Mouse (Mus musculus): ENCODE measurements around the gene Bcar3. TPM values are rescaled to one million over a fixed set of nuclear protein-coding genes. Genes with fewer than 3 reads are reported as not detected.

The Bcar3 gene
- polyA plus RNA-seq, 1 experiment from 2014 or later: 2.8 TPM

DNA sequence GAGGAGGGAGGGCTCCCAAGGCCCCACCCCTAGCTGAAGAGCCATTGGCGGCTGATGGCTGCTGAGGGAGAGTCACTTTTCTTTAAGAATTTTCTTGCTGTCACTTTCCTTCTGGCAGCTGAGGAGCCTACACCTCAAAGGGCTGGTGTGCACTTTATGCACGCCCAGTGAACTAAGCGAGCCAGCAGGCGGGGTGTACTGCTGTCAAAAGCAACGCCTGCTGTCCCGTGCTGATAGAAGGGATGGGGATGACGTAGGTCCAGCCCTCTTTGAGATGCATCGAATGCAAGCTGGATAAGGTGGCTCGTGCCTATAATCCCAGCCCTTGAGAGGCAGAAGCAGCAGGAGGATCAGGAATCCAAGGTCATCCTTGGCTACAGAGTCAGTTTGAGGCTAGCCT is 207.0 kb downstream of the Bcar3 start:
- H3K9me3 ChIP-seq (ENCODE audit: control insufficient read depth, low read length): no peaks in the 10 kb centered on the region
- H3K36me3 ChIP-seq (ENCODE audit: control insufficient read depth, insufficient read depth, low read length): no peaks in the 10 kb centered on the region
- 73% methylated on average over 9 of the region's 9 CpGs for WGBS
- H3K4me1 ChIP-seq (ENCODE audit: control insufficient read depth in 2 of 2, insufficient read depth in 2 of 2, low read length in 2 of 2): no peaks in the 10 kb centered on the region
- no peak overlapping the region for H3K9ac ChIP-seq (ENCODE audit: low read length)
- ATAC-seq (ENCODE audit: insufficient number of reproducible peaks, insufficient read depth, low FRiP score, low read depth): no peak
- peaks cover 3% of the 10 kb centered on the region; the same call in 1 of the 2 replicates for H3K27me3 ChIP-seq (ENCODE audit: control insufficient read depth, insufficient read depth, low read length)
- H3K27ac ChIP-seq (replicated peaks in 1 of 2; ENCODE audit: control insufficient read depth in 1 of 2, insufficient read depth in 1 of 2, low read depth in 2 of 2, low read length in 2 of 2): no peak overlapping the region
- H3K4me2 ChIP-seq (ENCODE audit: low read length): no peak overlapping the region
- H3K4me3 ChIP-seq (ENCODE audit: control insufficient read depth in 1 of 2, insufficient read depth in 1 of 2, low read depth in 1 of 2, low read length in 2 of 2): no peak overlapping the region

DNA sequence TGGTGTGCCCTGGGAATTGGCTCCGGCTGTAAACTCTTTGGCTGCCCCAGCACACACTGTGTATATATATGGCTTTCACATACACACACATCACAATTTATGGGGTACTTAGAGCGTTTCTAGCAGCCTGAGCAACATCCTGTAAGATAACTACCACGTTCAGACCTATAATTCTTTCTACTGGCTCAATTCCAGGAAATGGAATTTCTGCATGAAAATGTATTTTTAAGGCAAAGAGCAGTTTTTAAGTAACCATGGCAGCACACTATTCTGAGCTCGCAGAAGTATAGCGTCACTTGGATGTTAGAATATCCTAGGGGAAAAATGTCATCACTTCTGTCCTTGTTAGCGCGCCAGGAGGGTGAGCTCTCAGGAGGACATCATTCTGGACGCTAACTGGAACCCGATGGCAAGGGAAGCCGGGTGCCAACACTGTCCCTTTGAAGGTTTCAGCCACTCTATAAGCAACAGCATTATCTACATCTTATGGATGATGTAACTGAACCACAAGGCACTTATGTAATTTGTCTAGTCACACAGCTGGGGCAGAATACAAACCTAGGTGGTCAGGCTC is 212.5 kb downstream of the Bcar3 start:
- WGBS: 65% methylated on average over 10 of the region's 10 CpGs
- Histone ChIP-seq H3K9ac (ENCODE audit: low read length) (no peak overlapping the region), H3K4me2 (ENCODE audit: low read length) (no peak overlapping the region), H3K27ac (replicated peaks in 1 of 2; ENCODE audit: control insufficient read depth in 1 of 2, insufficient read depth in 1 of 2, low read depth in 2 of 2, low read length in 2 of 2) (no peak overlapping the region), H3K27me3 (ENCODE audit: control insufficient read depth, insufficient read depth, low read length) (no peaks in the 10 kb centered on the region), H3K4me1 (ENCODE audit: control insufficient read depth in 2 of 2, insufficient read depth in 2 of 2, low read length in 2 of 2) (peaks cover 13 to 15% of the 10 kb centered on the region in 2 experiments), H3K36me3 (ENCODE audit: control insufficient read depth, insufficient read depth, low read length) (no peaks in the 10 kb centered on the region), H3K4me3 (ENCODE audit: control insufficient read depth in 1 of 2, insufficient read depth in 1 of 2, low read depth in 1 of 2, low read length in 2 of 2) (no peak overlapping the region), H3K9me3 (ENCODE audit: control insufficient read depth, low read length) (no peaks in the 10 kb centered on the region)
- no peak for ATAC-seq (ENCODE audit: insufficient number of reproducible peaks, insufficient read depth, low FRiP score, low read depth)

DNA sequence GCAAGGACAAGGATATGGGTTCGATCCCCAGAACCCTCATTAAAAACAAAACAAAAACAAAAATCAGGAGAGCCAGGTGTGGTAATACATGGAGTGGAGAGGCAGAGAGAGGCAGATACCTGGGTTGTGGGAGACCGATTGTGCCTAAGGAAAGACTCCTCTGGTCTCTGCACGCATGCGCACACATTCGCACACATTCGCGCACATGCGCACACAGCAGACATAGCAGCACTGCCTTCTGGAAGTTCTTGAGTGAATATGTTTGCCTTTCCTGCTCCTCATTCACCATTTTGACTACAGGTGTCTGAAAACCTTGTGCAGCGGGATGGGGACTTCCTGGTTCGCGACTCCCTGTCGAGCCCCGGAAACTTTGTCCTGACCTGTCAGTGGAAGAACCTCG is 213.9 kb downstream of the Bcar3 start:
- Histone ChIP-seq H3K9me3 (ENCODE audit: control insufficient read depth, low read length) (no peaks in the 10 kb centered on the region), H3K36me3 (ENCODE audit: control insufficient read depth, insufficient read depth, low read length) (no peaks in the 10 kb centered on the region), H3K9ac (ENCODE audit: low read length) (no peak overlapping the region), H3K27ac (replicated peaks in 1 of 2; ENCODE audit: control insufficient read depth in 1 of 2, insufficient read depth in 1 of 2, low read depth in 2 of 2, low read length in 2 of 2) (no peak overlapping the region), H3K27me3 (ENCODE audit: control insufficient read depth, insufficient read depth, low read length) (no peaks in the 10 kb centered on the region), H3K4me1 (ENCODE audit: control insufficient read depth in 2 of 2, insufficient read depth in 2 of 2, low read length in 2 of 2) (peaks cover 17 to 22% of the 10 kb centered on the region in 2 experiments), H3K4me3 (ENCODE audit: control insufficient read depth in 1 of 2, insufficient read depth in 1 of 2, low read depth in 1 of 2, low read length in 2 of 2) (no peak overlapping the region), H3K4me2 (ENCODE audit: low read length) (no peak overlapping the region)
- no peak for ATAC-seq (ENCODE audit: insufficient number of reproducible peaks, insufficient read depth, low FRiP score, low read depth)
- WGBS: 93% methylated on average over 14 of the region's 14 CpGs

DNA sequence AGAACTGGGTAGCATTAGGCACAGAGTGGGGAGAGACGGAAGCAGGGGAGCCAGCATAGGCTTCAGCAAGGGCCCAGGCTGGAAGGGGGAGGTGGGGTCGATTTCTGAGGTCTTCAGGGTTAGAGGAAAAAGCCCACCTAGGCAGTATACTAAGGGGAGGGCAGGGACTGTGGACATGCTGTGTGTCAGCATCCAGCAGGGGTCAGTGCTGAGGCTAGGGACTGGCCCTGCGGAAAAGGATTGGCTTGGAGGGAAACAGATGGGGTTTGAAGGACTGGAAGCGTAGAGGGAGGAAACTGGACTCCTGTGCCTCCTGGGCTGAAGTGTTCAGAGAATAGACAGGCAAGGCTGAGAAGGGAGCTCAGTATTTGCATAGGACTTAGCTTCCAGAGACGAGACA is 215.1 kb downstream of the Bcar3 start:
- H3K9ac ChIP-seq (ENCODE audit: low read length): no peak overlapping the region
- 0 out of 2 replicates have a peak, but pooled peaks have one; percentile 41 for ATAC-seq (ENCODE audit: insufficient number of reproducible peaks, insufficient read depth, low FRiP score, low read depth)
- H3K27ac ChIP-seq (replicated peaks in 1 of 2; ENCODE audit: control insufficient read depth in 1 of 2, insufficient read depth in 1 of 2, low read depth in 2 of 2, low read length in 2 of 2): peak overlapping the region; percentile 10 to 48; a peak in 1 of 4 replicates
- H3K36me3 ChIP-seq (ENCODE audit: control insufficient read depth, insufficient read depth, low read length): no peaks in the 10 kb centered on the region
- 34% methylated on average over 5 of the region's 5 CpGs for WGBS
- H3K9me3 ChIP-seq (ENCODE audit: control insufficient read depth, low read length): no peaks in the 10 kb centered on the region
- H3K4me2 ChIP-seq (ENCODE audit: low read length): no peak overlapping the region
- H3K27me3 ChIP-seq (ENCODE audit: control insufficient read depth, insufficient read depth, low read length): no peaks in the 10 kb centered on the region
- peaks cover 17 to 22% of the 10 kb centered on the region in 2 experiments for H3K4me1 ChIP-seq (ENCODE audit: control insufficient read depth in 2 of 2, insufficient read depth in 2 of 2, low read length in 2 of 2)
- H3K4me3 ChIP-seq (ENCODE audit: control insufficient read depth in 1 of 2, insufficient read depth in 1 of 2, low read depth in 1 of 2, low read length in 2 of 2): no peak overlapping the region

DNA sequence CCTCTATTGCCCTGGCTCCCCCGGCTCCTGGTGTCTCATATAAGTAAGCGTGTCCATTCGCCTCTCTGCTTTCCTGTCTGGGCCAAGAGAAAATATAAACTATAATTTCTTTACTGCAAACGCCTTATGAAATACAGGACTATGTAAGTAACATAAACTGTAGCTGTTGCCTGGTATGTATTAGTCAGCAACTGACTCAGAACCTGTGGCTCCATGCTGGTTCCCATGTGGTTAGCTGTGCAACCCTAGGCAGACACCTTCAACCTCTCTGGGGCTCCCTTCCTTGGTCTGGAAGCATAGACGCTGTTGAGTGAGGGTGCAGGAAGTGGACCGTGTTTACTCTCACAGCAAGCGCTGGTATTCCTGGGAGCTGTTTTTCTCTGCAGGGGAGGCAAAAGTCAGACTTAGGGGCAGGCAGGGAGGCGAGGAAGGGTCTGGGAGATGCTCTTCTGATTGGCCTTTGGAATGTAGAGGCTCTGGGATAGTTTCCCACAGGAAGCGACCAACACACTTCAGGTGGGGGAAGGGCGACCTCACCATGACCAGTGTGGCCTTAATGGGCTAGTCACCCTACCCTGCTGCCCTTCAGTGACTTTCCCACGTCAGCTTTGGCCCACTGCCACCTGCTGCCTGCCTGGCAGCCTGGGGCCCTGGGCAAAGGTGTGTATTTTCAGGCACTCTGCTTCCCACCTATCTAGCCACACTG is 215.8 kb downstream of the Bcar3 start:
- no peak for ATAC-seq (ENCODE audit: insufficient number of reproducible peaks, insufficient read depth, low FRiP score, low read depth)
- H3K4me2 ChIP-seq (ENCODE audit: low read length): peak overlapping the region; percentile 26; the same call in 1 of the 2 replicates

DNA sequence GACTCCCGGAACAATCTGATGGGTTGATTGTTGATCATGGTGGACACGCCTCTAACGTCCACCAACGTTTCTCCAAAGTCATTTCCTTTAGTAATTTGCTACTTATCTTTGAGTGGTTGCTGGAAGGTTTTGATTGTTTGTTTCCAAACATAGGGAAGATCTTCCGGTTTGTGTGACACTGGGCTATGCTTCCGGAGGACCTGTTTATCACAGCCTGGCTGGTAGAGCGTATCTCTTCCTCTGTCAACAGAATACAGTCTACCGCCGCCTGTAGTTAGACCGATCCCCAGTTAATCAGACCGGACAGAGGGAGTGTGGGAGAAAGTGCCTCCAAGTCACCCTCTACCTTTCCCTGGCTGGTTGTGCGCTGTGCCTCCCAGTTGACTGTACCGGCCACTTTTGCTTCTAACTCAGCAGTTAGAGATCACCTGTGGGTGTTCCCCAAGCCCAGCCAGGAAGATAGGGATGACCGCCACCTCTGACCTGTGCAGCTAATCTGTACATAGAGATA is 216.4 kb downstream of the Bcar3 start:
- 56% methylated on average over 14 of the region's 14 CpGs for WGBS
- Histone ChIP-seq H3K27me3 (ENCODE audit: control insufficient read depth, insufficient read depth, low read length) (no peaks in the 10 kb centered on the region), H3K4me3 (ENCODE audit: control insufficient read depth in 1 of 2, insufficient read depth in 1 of 2, low read depth in 1 of 2, low read length in 2 of 2) (no peak overlapping the region), H3K9me3 (ENCODE audit: control insufficient read depth, low read length) (no peaks in the 10 kb centered on the region), H3K4me2 (ENCODE audit: low read length) (peak overlapping the region; percentile 26), H3K36me3 (ENCODE audit: control insufficient read depth, insufficient read depth, low read length) (no peaks in the 10 kb centered on the region), H3K27ac (replicated peaks in 1 of 2; ENCODE audit: control insufficient read depth in 1 of 2, insufficient read depth in 1 of 2, low read depth in 2 of 2, low read length in 2 of 2) (0 out of 4 replicates have a peak overlapping the region, but pooled peaks of 1 of the 2 experiments have one; percentile 20), H3K4me1 (ENCODE audit: control insufficient read depth in 2 of 2, insufficient read depth in 2 of 2, low read length in 2 of 2) (peaks cover 20 to 26% of the 10 kb centered on the region in 2 experiments), H3K9ac (ENCODE audit: low read length) (no peak overlapping the region)
- ATAC-seq (ENCODE audit: insufficient number of reproducible peaks, insufficient read depth, low FRiP score, low read depth): no peak

More for the DNA sequence above, 215.8 kb downstream of the Bcar3 start:
- H3K36me3 ChIP-seq (ENCODE audit: control insufficient read depth, insufficient read depth, low read length): no peaks in the 10 kb centered on the region
- peaks cover 17 to 22% of the 10 kb centered on the region in 2 experiments for H3K4me1 ChIP-seq (ENCODE audit: control insufficient read depth in 2 of 2, insufficient read depth in 2 of 2, low read length in 2 of 2)
- no peaks in the 10 kb centered on the region for H3K27me3 ChIP-seq (ENCODE audit: control insufficient read depth, insufficient read depth, low read length)
- no peak overlapping the region for H3K9ac ChIP-seq (ENCODE audit: low read length)
- H3K9me3 ChIP-seq (ENCODE audit: control insufficient read depth, low read length): no peaks in the 10 kb centered on the region
- H3K27ac ChIP-seq (replicated peaks in 1 of 2; ENCODE audit: control insufficient read depth in 1 of 2, insufficient read depth in 1 of 2, low read depth in 2 of 2, low read length in 2 of 2): peak overlapping the region; percentile 10 to 48; a peak in 1 of 4 replicates
- 52% methylated on average over 11 of the region's 11 CpGs for WGBS
- no peak overlapping the region for H3K4me3 ChIP-seq (ENCODE audit: control insufficient read depth in 1 of 2, insufficient read depth in 1 of 2, low read depth in 1 of 2, low read length in 2 of 2)

DNA sequence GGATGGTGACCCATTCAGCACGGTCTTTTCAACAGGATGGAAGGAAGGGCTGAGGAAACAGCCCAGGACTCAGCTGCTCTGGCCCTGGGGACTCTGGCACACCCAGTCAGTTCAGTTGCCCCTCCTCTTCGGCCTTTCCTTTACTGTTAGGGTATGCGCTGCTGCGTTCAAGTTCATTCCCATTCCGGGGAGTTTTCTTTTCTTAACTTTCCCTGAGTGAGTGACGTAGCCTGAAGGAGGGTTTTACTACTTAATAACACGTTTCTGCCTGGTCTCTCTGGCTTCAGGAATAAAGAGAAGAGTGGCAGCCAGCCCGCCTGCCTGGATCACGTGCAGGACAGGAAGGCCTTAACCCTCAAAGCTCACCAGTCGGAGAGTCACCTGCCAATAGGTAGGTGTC is 217.0 kb downstream of the Bcar3 start:
- H3K9ac ChIP-seq (ENCODE audit: low read length): no peak overlapping the region
- H3K4me3 ChIP-seq (ENCODE audit: control insufficient read depth in 1 of 2, insufficient read depth in 1 of 2, low read depth in 1 of 2, low read length in 2 of 2): no peak overlapping the region
- H3K9me3 ChIP-seq (ENCODE audit: control insufficient read depth, low read length): no peaks in the 10 kb centered on the region
- H3K27me3 ChIP-seq (ENCODE audit: control insufficient read depth, insufficient read depth, low read length): no peaks in the 10 kb centered on the region
- no peak for ATAC-seq (ENCODE audit: insufficient number of reproducible peaks, insufficient read depth, low FRiP score, low read depth)
- 69% methylated on average over 10 of the region's 10 CpGs for WGBS
- no peak overlapping the region for H3K27ac ChIP-seq (replicated peaks in 1 of 2; ENCODE audit: control insufficient read depth in 1 of 2, insufficient read depth in 1 of 2, low read depth in 2 of 2, low read length in 2 of 2)
- H3K36me3 ChIP-seq (ENCODE audit: control insufficient read depth, insufficient read depth, low read length): no peaks in the 10 kb centered on the region
- peaks cover 26 to 32% of the 10 kb centered on the region in 2 experiments for H3K4me1 ChIP-seq (ENCODE audit: control insufficient read depth in 2 of 2, insufficient read depth in 2 of 2, low read length in 2 of 2)
- no peak overlapping the region for H3K4me2 ChIP-seq (ENCODE audit: low read length)

Measured in heart, embryonic 14.5 days (tissue).